Mouse (Mus musculus) cortical plate, adult 2 months (tissue): ENCODE measurements around the gene Ssu72.

Experiments used
- CTCF ChIP-seq: fragments of 200-500 bp; IDR thresholded peaks from 2 replicates; pipeline ENCODE4 v1.5.1; 2011; ENCODE audit warnings: mild to moderate bottlenecking, control low read depth, low read length; ENCODE audit not compliant: insufficient read depth; ENCODE audit errors: extremely low read depth
- POLR2A ChIP-seq: fragments of 200-500 bp; IDR thresholded peaks from 2 replicates; pipeline ENCODE4 v1.6.1; 2011; ENCODE audit warnings: mild to moderate bottlenecking, low read length, control low read depth; ENCODE audit not compliant: insufficient read depth; ENCODE audit errors: extremely low read depth

- TF ChIP-seq CTCF (no peak), POLR2A (no peak)
Measured at GRCm38 (mm10) chr4:155710521-155711252, 6.1 kb downstream of the Ssu72 start.
